Mouse (Mus musculus): ENCODE results near the gene Ybx2.

The Ybx2 gene

GRCm38 (mm10) chr11:69910781-69911560 is 24.6 kb upstream of the Ybx2 start:
- TF ChIP-seq GATA4 (IDR thresholded peaks at IDR 0.05; ENCODE audit: insufficient replicate concordance, low read length) = no peak

- no peak for TF ChIP-seq GATA4 (IDR thresholded peaks at IDR 0.05; ENCODE audit: insufficient replicate concordance, low read length)
Measured at GRCm38 (mm10) chr11:69911701-69912100, 23.9 kb upstream of the Ybx2 start.

- no peak for TF ChIP-seq GATA4 (IDR thresholded peaks at IDR 0.05; ENCODE audit: insufficient replicate concordance, low read length)
Measured at GRCm38 (mm10) chr11:69912716-69913530, 22.7 kb upstream of the Ybx2 start.

GRCm38 (mm10) chr11:69913554-69914371 is 21.8 kb upstream of the Ybx2 start, which contains the start of gene Gps2:
Gps2 (plus strand) TSS chr11:69913888.
- no peak for TF ChIP-seq GATA4 (IDR thresholded peaks at IDR 0.05; ENCODE audit: insufficient replicate concordance, low read length)

- no peak for TF ChIP-seq GATA4 (IDR thresholded peaks at IDR 0.05; ENCODE audit: insufficient replicate concordance, low read length)
Measured at GRCm38 (mm10) chr11:69914372-69914764, 21.2 kb upstream of the Ybx2 start.

GRCm38 (mm10) chr11:69914917-69915430 is 20.6 kb upstream of the Ybx2 start:
- TF ChIP-seq GATA4 (IDR thresholded peaks at IDR 0.05; ENCODE audit: insufficient replicate concordance, low read length) = no peak

- no peak for TF ChIP-seq GATA4 (IDR thresholded peaks at IDR 0.05; ENCODE audit: insufficient replicate concordance, low read length)
Measured at GRCm38 (mm10) chr11:69915667-69916627, 19.6 kb upstream of the Ybx2 start.

GRCm38 (mm10) chr11:69917379-69917948 is 18.1 kb upstream of the Ybx2 start:
- TF ChIP-seq GATA4 (IDR thresholded peaks at IDR 0.05; ENCODE audit: insufficient replicate concordance, low read length) = no peak

- TF ChIP-seq GATA4 (IDR thresholded peaks at IDR 0.05; ENCODE audit: insufficient replicate concordance, low read length) = no peak
Measured at GRCm38 (mm10) chr11:69918118-69918517, 17.5 kb upstream of the Ybx2 start.

GRCm38 (mm10) chr11:69919053-69919452 is 16.5 kb upstream of the Ybx2 start:
- no peak for TF ChIP-seq GATA4 (IDR thresholded peaks at IDR 0.05; ENCODE audit: insufficient replicate concordance, low read length)

GRCm38 (mm10) chr11:69919661-69920265 is 15.8 kb upstream of the Ybx2 start:
- no peak for TF ChIP-seq GATA4 (IDR thresholded peaks at IDR 0.05; ENCODE audit: insufficient replicate concordance, low read length)

GRCm38 (mm10) chr11:69920266-69921031 is 15.1 kb upstream of the Ybx2 start:
- TF ChIP-seq GATA4 (IDR thresholded peaks at IDR 0.05; ENCODE audit: insufficient replicate concordance, low read length) = no peak
